Mouse (Mus musculus): ENCODE results near the gene Kcnk6.

The Kcnk6 gene

GRCm38 (mm10) chr7:29232247-29233013, at the start of gene Kcnk6:
Gene Kcnk6, minus strand, starts transcription at chr7:29232515.
- DNase-seq (ENCODE audit: low spot score in 2 of 2): no peak

GRCm38 (mm10) chr7:29281201-29282073, 49.1 kb upstream of the Kcnk6 start, which contains the start of gene Spint2:
Gene Spint2, minus strand, starts transcription at chr7:29281912.
- DNase-seq (ENCODE audit: low spot score in 2 of 2): no peak

GRCm38 (mm10) chr7:29280801-29281200, 48.5 kb upstream of the Kcnk6 start:
- DNase-seq (ENCODE audit: low spot score in 2 of 2): no peak

GRCm38 (mm10) chr7:29279924-29280323, 47.6 kb upstream of the Kcnk6 start:
- DNase-seq (ENCODE audit: low spot score in 2 of 2): no peak

GRCm38 (mm10) chr7:29279261-29279660, 46.9 kb upstream of the Kcnk6 start:
- no peak for DNase-seq (ENCODE audit: low spot score in 2 of 2)

GRCm38 (mm10) chr7:29277510-29277909, 45.2 kb upstream of the Kcnk6 start:
- no peak for DNase-seq (ENCODE audit: low spot score in 2 of 2)

- no peak for DNase-seq (ENCODE audit: low spot score in 2 of 2)
These were observed 44.4 kb upstream of the Kcnk6 start for GRCm38 (mm10) chr7:29276715-29277114.

- DNase-seq (ENCODE audit: low spot score in 2 of 2): no peak
These were observed 39.6 kb upstream of the Kcnk6 start for GRCm38 (mm10) chr7:29271687-29272465.

- no peak for DNase-seq (ENCODE audit: low spot score in 2 of 2)
These were observed 38.1 kb upstream of the Kcnk6 start for GRCm38 (mm10) chr7:29270445-29270844.

- DNase-seq (ENCODE audit: low spot score in 2 of 2): no peak
These were observed 34.6 kb upstream of the Kcnk6 start for GRCm38 (mm10) chr7:29266931-29267330.

- no peak for DNase-seq (ENCODE audit: low spot score in 2 of 2)
These were observed 33.3 kb upstream of the Kcnk6 start for GRCm38 (mm10) chr7:29265636-29266035.

GRCm38 (mm10) chr7:29263831-29264230, 31.5 kb upstream of the Kcnk6 start:
- no peak for DNase-seq (ENCODE audit: low spot score in 2 of 2)

GRCm38 (mm10) chr7:29262151-29262550, 29.8 kb upstream of the Kcnk6 start:
- no peak for DNase-seq (ENCODE audit: low spot score in 2 of 2)

GRCm38 (mm10) chr7:29259781-29260730, 27.7 kb upstream of the Kcnk6 start:
- DNase-seq (ENCODE audit: low spot score in 2 of 2): no peak

- no peak for DNase-seq (ENCODE audit: low spot score in 2 of 2)
These were observed 25.1 kb upstream of the Kcnk6 start for GRCm38 (mm10) chr7:29257368-29257767.

GRCm38 (mm10) chr7:29255875-29256274, 23.6 kb upstream of the Kcnk6 start:
- no peak for DNase-seq (ENCODE audit: low spot score in 2 of 2)

GRCm38 (mm10) chr7:29253842-29254241, 21.5 kb upstream of the Kcnk6 start:
- DNase-seq (ENCODE audit: low spot score in 2 of 2): no peak

GRCm38 (mm10) chr7:29251166-29251565, 18.9 kb upstream of the Kcnk6 start:
- DNase-seq (ENCODE audit: low spot score in 2 of 2): no peak

- no peak for DNase-seq (ENCODE audit: low spot score in 2 of 2)
These were observed 16.0 kb upstream of the Kcnk6 start, which contains the start of gene 2200002D01Rik for GRCm38 (mm10) chr7:29248261-29248841. Gene 2200002D01Rik, minus strand, starts transcription at chr7:29248466.

- DNase-seq (ENCODE audit: low spot score in 2 of 2): no peak
These were observed 15.4 kb upstream of the Kcnk6 start for GRCm38 (mm10) chr7:29247706-29248105.

Measured in frontal cortex, postnatal 25 days (tissue).